Mouse (Mus musculus): ENCODE measurements at regions not wholly inside any gene's neighbourhood (a gene's known extent, or its start where the extent isn't known, plus 50 kb on each side); places are given as distances from the start of the nearest gene placed in this dataset.
"Not testable (repeated sequence)": the region's sequence is repeated elsewhere in the genome, so short reads cannot be mapped to it uniquely, and the experiment has no call there.

GRCm38 (mm10) chr2:166322668-166323043 is 167.2 kb upstream of the Sulf2 start:
- DNase-seq: no peak

- DNase-seq: no peak
Observed at GRCm38 (mm10) chr2:166321992-166322667, 166.7 kb upstream of the Sulf2 start.

GRCm38 (mm10) chr2:166316409-166316916 is 161.0 kb upstream of the Sulf2 start:
- no peak for DNase-seq

- DNase-seq: no peak
Observed at GRCm38 (mm10) chr2:166310438-166310837, 155.0 kb upstream of the Sulf2 start.

- no peak for DNase-seq
Observed at GRCm38 (mm10) chr2:166309882-166310281, 154.4 kb upstream of the Sulf2 start.

- no peak for DNase-seq
Observed at GRCm38 (mm10) chr2:166307551-166307950, 152.1 kb upstream of the Sulf2 start.

- DNase-seq: no peak
Observed at GRCm38 (mm10) chr2:166305044-166306002, 149.9 kb upstream of the Sulf2 start.

- no peak for DNase-seq
Observed at GRCm38 (mm10) chr2:166303854-166304253, 148.4 kb upstream of the Sulf2 start.

- DNase-seq: peak; percentile 77
Observed at GRCm38 (mm10) chr2:166301161-166301560, 145.7 kb upstream of the Sulf2 start.

- DNase-seq: no peak
Observed at GRCm38 (mm10) chr2:166294672-166295071, 139.2 kb upstream of the Sulf2 start.

GRCm38 (mm10) chr2:166292987-166293386 is 137.5 kb upstream of the Sulf2 start:
- DNase-seq: no peak

GRCm38 (mm10) chr2:166291266-166291665 is 135.8 kb upstream of the Sulf2 start:
- no peak for DNase-seq

GRCm38 (mm10) chr2:166290826-166291225 is 135.4 kb upstream of the Sulf2 start:
- DNase-seq: no peak

GRCm38 (mm10) chr2:166289198-166289597 is 133.7 kb upstream of the Sulf2 start:
- DNase-seq: no peak

- DNase-seq: not testable (repeated sequence)
Observed at GRCm38 (mm10) chr2:166281137-166281536, 125.7 kb upstream of the Sulf2 start.

- DNase-seq: peak; percentile 60
Observed at GRCm38 (mm10) chr2:166280651-166281127, 125.2 kb upstream of the Sulf2 start.

- no peak for DNase-seq
Observed at GRCm38 (mm10) chr2:166279676-166280075, 124.2 kb upstream of the Sulf2 start.

- DNase-seq: no peak
Observed at GRCm38 (mm10) chr2:166275398-166275797, 119.9 kb upstream of the Sulf2 start.

- DNase-seq: no peak
Observed at GRCm38 (mm10) chr2:166274016-166274346, 118.5 kb upstream of the Sulf2 start.

GRCm38 (mm10) chr2:166273312-166274015 is 118.0 kb upstream of the Sulf2 start:
- DNase-seq: no peak

- no peak for DNase-seq
Observed at GRCm38 (mm10) chr2:166272841-166273240, 117.4 kb upstream of the Sulf2 start.

GRCm38 (mm10) chr2:166272190-166272543 is 116.7 kb upstream of the Sulf2 start:
- DNase-seq: no peak
